Mouse (Mus musculus) mature B cell (primary cell): ENCODE results near the gene Dusp12.

Source experiments
- in situ Hi-C: fragments of 300-500 bp; cut with MboI; formaldehyde crosslinking; loops from 2 replicates; pipeline ENCODE4 v1.14.3; 2019

The Dusp12 gene

GRCm38 (mm10) chr1:170884978-170885561, at the start of gene Dusp12, which contains the start of gene Gm26620:
Dusp12 (minus strand) TSS chr1:170885540.
Gm26620 (plus strand) TSS chr1:170885065.
- in situ Hi-C loops = loop anchor here (25.0 kb wide), 1 partner anchor 1202 kb away; the partner anchor contains the start of genes Copa and Ncstn

GRCm38 (mm10) chr1:170934383-170934782, 49.0 kb upstream of the Dusp12 start:
- in situ Hi-C loops = no loop called here

DNA sequence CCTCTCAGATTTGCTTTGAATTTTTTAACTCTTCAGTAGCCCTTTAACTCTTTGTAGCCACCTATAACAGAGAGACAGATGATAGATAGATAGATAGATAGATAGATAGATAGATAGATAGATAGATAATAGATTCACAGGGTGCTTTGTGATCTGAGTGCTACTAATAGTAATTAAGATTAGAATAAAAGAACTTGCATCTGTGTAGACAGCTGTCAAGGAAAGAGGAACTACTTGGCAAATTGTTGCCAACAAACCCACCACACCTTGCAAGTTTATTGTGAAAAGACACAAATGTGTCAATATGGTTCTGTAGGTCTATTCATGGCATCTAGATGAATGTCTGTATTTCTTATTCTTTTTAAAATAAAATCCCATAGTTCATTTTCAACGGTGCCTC, 48.6 kb upstream of the Dusp12 start:
- in situ Hi-C loops = no loop called here

GRCm38 (mm10) chr1:170933386-170933920, 48.1 kb upstream of the Dusp12 start:
- in situ Hi-C loops = no loop called here

- in situ Hi-C loops = no loop called here
Measured at GRCm38 (mm10) chr1:170932043-170932442, 46.7 kb upstream of the Dusp12 start.

DNA sequence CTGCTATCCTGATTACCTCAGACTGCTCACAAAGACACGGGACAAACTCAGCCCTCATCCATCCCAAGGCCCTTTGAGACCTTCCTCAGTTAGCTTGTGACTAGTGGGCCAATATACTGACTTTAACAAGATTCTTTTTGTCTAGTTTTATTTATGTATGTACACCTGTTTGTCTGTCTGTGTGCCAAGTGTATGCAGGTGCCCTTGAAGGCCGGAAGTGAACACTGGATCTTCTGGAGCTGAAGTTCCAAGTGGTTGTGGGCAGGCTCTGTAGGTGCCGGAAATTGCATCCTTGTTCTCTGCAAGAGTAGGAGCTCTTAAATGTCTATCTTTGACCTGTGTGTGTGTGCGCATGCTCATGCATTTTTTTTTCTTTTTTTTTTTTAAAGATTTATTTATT, 43.9 kb upstream of the Dusp12 start:
- in situ Hi-C loops = no loop called here

- in situ Hi-C loops = no loop called here
Measured at GRCm38 (mm10) chr1:170928467-170928866, 43.1 kb upstream of the Dusp12 start.

- in situ Hi-C loops = no loop called here
Measured at GRCm38 (mm10) chr1:170927378-170927777, 42.0 kb upstream of the Dusp12 start, which contains the start of gene Fcrla. Fcrla (minus strand) TSS chr1:170927583.

- in situ Hi-C loops = no loop called here
Measured at GRCm38 (mm10) chr1:170926941-170927340, 41.6 kb upstream of the Dusp12 start.

GRCm38 (mm10) chr1:170924485-170924884, 39.1 kb upstream of the Dusp12 start:
- in situ Hi-C loops = no loop called here

GRCm38 (mm10) chr1:170919308-170919707, 34.0 kb upstream of the Dusp12 start:
- in situ Hi-C loops = no loop called here

- in situ Hi-C loops = no loop called here
Measured at GRCm38 (mm10) chr1:170915657-170916056, 30.3 kb upstream of the Dusp12 start.

DNA sequence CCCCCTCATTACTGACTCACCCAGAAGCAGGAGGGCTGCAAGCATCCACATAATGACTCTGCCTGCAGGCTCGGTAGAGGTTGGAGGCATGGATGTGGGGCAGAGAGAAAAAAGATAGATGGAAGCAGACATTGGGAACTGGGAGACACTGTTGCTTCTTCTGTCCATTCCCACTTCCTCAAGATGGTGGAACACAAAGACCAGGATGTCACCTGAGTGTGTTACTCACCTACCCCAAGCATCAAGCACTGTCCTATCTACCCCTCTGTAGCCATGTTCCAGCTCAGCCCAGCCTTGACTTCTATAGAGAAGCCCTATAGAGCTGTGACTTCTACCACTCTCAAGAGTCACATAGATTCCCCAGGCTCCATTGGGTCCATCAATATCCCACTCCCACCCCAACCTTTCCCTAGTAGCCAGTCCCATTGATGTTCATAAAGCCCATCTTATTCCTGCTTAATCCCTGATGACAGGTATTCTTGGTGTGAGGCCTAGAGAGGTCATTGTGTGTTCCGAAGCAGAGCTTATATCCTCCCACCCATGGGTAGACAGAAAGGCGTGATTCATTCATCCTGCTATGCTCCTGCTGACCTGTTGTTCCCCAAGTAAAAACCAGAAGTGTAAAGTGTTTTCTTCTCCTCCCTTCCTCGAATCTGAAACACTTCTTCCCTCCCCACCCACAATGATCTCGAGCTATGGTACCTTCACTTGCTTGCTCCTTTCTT, 27.7 kb upstream of the Dusp12 start, which contains the start of gene Fcrlb:
Gene Fcrlb (minus strand): TSS at position 51 of the 725 bp plus-strand sequence.
- in situ Hi-C loops = no loop called here

DNA sequence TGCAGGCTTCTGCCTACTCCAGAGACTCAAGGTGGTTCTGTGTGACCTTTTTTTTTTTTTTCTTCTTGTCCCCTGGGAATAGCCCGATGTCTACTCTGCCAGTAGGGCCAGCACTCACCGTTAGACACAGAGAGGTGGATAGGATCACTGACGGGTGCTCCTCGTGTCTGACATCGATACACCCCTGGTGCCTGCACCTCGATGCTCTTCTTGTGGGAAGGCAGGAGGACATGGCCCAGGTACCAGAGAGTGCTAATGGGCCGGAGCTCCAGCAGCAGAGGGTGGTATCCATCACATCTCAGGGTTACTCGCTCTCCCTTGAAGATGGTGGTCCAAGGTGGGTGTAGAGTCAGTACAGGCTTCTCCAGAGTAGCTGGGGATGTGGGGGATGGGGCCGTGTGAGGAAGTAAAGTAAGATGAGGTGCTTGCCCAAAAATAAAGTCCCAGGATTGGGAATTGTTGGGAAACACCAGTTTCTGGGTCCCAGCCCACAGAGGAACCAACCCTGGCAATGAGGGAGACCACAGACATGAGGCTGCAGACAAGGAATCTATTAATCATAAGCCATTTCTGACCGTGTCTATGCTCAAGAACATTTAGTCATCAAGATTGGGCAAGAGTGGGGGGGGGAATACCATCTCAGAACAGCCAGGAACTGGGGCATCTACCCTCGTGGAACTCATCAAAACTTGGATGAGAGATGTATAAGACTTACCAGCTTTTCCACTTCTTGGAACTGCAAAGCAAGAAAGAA, 26.7 kb upstream of the Dusp12 start:
- in situ Hi-C loops = no loop called here

DNA sequence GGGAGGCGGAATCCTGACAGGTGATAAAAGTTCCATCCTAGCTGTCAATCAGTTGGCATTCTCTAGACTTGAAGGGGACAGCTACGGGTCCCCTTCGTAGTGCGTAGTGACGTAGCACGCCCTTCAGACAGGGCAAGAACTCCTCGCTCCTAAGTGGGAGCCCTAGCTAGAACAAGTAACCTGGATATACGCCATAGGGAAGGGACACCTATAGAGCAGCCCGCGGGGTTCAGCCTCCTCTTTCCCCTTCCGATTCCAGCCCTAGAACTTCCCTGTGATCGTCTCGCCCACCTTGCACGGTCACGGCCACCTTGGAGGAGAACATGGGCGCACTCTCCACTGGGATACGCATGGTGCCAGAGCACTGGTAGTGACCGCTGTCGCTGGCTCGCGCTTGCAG, 23.0 kb upstream of the Dusp12 start:
- in situ Hi-C loops = loop anchor here (5.0 kb wide), 1 partner anchor 84 kb away; no protein-coding TSS in a partner anchor

GRCm38 (mm10) chr1:170907456-170908191, 22.3 kb upstream of the Dusp12 start:
- in situ Hi-C loops = loop anchor here (5.0 kb wide), 1 partner anchor 85 kb away; no protein-coding TSS in a partner anchor

DNA sequence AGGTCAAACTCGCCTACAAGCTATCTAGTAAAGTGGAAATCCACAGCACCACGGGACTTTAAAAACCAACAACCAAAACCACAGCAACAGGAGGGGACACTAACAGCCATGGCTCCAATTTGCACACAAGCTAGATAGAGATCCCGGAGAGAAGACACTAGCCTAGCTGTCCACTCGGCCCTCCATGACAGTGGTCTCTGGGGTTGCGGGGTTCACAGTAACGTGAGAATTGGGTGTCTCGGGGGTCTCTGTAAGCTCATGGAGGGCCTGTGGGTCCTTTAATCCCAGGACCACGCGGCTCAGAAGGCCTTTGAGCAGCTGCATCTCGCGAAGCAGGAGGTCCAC, 21.7 kb upstream of the Dusp12 start:
- in situ Hi-C loops = loop anchor here (5.0 kb wide), 1 partner anchor 85 kb away; no protein-coding TSS in a partner anchor

GRCm38 (mm10) chr1:170903485-170903884, 18.1 kb upstream of the Dusp12 start:
- in situ Hi-C loops = no loop called here

DNA sequence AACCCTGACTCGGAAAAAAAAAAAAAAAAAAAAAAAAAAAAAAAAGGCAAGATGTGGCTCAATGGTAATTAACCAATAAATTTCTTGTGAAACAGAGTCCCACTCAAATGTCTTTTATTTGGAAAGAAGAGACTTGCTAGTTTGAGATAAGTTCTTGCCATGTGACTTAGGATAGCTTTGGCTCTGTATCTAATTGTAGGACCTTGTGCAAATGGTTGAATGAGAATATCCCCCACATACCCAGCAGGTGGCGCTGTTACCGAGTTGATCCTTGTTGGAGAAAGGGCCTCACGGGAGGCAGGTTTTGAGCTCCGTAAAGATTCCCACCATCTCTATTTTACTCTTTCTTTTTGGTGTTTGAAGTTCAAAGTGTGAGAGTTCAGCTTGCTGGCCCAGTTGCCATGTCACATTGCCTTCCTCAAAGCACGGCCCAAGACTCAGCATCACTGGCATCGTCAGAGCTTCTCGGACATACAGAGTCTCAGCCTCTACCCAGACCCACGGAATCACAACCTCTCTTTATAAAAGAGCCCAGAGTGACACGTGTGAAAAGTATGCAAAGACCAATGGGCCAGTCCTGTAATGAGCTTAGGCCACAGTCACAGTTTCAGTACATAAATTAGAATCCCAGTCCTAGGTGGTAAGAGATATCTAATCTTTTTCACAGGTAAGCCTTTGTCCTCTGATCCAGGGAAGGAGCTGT, 16.3 kb upstream of the Dusp12 start:
- in situ Hi-C loops = no loop called here

- in situ Hi-C loops = no loop called here
Measured at GRCm38 (mm10) chr1:170900799-170901467, 15.6 kb upstream of the Dusp12 start.
